Mouse (Mus musculus): ENCODE results near the gene Dennd1b. TPM values are rescaled to one million over a fixed set of nuclear protein-coding genes. Genes with fewer than 3 reads are reported as not detected.

Dennd1b gene
- total and polyA plus RNA-seq, 2 experiments from 2014 or later, result 11.1 to 39.6 TPM

DNA sequence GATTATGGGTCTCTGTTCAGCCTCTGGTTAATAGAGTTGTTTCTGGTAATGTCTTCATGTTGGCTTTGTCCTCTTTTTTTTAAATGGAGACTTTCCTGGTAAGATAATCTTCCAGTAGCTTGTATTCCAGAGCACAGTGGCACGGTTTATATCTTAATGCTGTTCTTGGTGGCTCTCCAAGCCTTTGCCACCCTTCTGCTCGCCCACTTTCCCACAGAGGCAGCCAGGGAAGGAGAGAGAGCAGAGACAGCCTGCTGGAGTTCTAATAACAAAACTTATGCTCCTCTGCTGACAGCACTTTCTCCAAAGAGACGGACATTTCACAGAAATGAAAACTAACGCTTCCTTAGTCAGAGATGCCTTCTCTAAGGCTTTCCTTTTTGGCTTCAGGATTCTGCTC, 6.8 kb downstream of the Dennd1b start:
- 57% methylated on average over 4 of the region's 4 CpGs for whole genome bisulfite sequencing
- TF ChIP-seq CTCF (IDR thresholded peaks at IDR 0.05; ENCODE audit: low read depth) (no peak), EP300 (IDR thresholded peaks at IDR 0.05; ENCODE audit: low read depth) (no peak)
- H3K27me3 ChIP-seq (ENCODE audit: control insufficient read depth, insufficient read depth, low read length), result no peaks in the 10 kb centered on the region
- 0 out of 2 replicates have a peak overlapping the region, but pooled peaks have one; percentile 40 for H3K27ac ChIP-seq (ENCODE audit: low read depth)
- ATAC-seq (ENCODE audit: insufficient read depth, low read depth) (no peak), DNase-seq (ENCODE audit: low spot score) (no peak)
- no peaks in the 10 kb centered on the region for H3K9me3 ChIP-seq (replicated peaks; ENCODE audit: control insufficient read depth, low read length)
- H3K36me3 ChIP-seq (replicated peaks; ENCODE audit: control insufficient read depth, insufficient read depth, low read length), result no peaks in the 10 kb centered on the region; the same call in 1 of the 2 replicates
- H3K4me2 ChIP-seq (ENCODE audit: low read depth, low read length), result no peak overlapping the region
- no peak overlapping the region for H3K9ac ChIP-seq (replicated peaks; ENCODE audit: low read depth, low read length)
- peaks cover 39% of the 10 kb centered on the region for H3K4me1 ChIP-seq (ENCODE audit: control insufficient read depth, insufficient read depth)
- H3K4me3 ChIP-seq (ENCODE audit: low read depth, low read length), result no peak overlapping the region

DNA sequence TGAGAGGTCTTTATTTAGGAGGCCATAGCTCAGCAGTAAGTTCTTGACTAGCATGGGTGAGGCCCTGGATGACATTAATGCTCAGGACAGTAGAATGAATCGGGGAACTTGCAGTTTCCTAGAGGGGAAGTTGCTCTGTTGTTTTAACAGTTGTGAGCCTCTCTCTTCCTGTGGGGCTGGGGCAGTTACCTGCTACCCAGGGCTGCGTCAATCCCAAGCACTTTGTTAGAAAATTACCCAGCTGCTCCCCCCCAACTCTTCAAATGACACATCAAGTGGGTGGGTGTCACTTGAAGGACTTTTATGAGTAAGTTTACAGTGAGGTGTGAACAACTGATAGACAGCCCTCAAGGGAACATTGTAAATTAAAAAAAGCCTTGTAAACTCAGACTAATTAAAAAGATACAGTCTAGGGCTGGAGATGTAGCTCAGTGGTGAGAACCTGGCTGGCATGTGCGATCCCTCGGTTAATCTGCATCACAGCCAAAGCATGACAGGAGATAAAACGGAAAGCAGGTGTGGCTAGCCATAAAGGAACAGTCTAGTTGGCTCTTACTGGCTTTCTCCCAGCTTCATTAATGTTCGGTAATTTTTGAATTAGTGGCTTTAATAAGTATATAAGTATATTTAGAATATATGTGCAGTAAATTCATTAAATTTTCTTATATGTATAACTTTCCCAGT, 10.4 kb downstream of the Dennd1b start:
- Histone ChIP-seq H3K36me3 (replicated peaks; ENCODE audit: control insufficient read depth, insufficient read depth, low read length) (no peaks in the 10 kb centered on the region), H3K27ac (ENCODE audit: low read depth) (no peak overlapping the region), H3K4me1 (ENCODE audit: control insufficient read depth, insufficient read depth) (peaks cover 20% of the 10 kb centered on the region), H3K4me3 (ENCODE audit: low read depth, low read length) (no peak overlapping the region), H3K9ac (replicated peaks; ENCODE audit: low read depth, low read length) (no peak overlapping the region), H3K9me3 (replicated peaks; ENCODE audit: control insufficient read depth, low read length) (no peaks in the 10 kb centered on the region), H3K4me2 (ENCODE audit: low read depth, low read length) (no peak overlapping the region), H3K27me3 (ENCODE audit: control insufficient read depth, insufficient read depth, low read length) (no peaks in the 10 kb centered on the region)
- DNase-seq (ENCODE audit: low spot score), result no peak
- ATAC-seq (ENCODE audit: insufficient read depth, low read depth), result no peak
- WGBS, result 42% methylated on average over 6 of the region's 6 CpGs
- TF ChIP-seq CTCF (IDR thresholded peaks at IDR 0.05; ENCODE audit: low read depth), result no peak
- TF ChIP-seq EP300 (IDR thresholded peaks at IDR 0.05; ENCODE audit: low read depth), result no peak

DNA sequence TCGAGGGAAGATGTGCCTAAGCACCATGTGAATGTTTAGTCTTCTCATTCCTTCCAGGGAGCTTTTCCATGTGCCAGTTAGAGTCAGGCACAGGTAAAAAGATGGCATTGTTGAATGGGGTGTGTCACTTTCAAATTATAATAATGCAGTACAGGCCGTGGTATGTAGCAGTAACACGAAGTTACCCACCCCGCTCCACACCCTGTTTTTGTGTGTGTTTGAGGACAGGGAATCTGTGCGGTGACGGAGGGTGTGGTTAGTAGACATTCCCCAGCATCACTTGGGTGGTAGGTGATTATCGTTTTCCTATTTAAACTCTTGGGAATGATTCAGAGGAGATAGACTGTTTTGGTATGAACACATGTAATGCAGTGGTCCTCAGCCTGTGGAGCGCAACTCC, 11.6 kb downstream of the Dennd1b start:
- TF ChIP-seq EP300 (IDR thresholded peaks at IDR 0.05; ENCODE audit: low read depth), result no peak
- TF ChIP-seq CTCF (IDR thresholded peaks at IDR 0.05; ENCODE audit: low read depth), result no peak
- Histone ChIP-seq H3K9ac (replicated peaks; ENCODE audit: low read depth, low read length) (no peak overlapping the region), H3K9me3 (replicated peaks; ENCODE audit: control insufficient read depth, low read length) (no peaks in the 10 kb centered on the region), H3K27ac (ENCODE audit: low read depth) (no peak overlapping the region), H3K4me2 (ENCODE audit: low read depth, low read length) (no peak overlapping the region), H3K36me3 (replicated peaks; ENCODE audit: control insufficient read depth, insufficient read depth, low read length) (no peaks in the 10 kb centered on the region), H3K4me3 (ENCODE audit: low read depth, low read length) (no peak overlapping the region), H3K27me3 (ENCODE audit: control insufficient read depth, insufficient read depth, low read length) (no peaks in the 10 kb centered on the region), H3K4me1 (ENCODE audit: control insufficient read depth, insufficient read depth) (peaks cover 19% of the 10 kb centered on the region)
- ATAC-seq (ENCODE audit: insufficient read depth, low read depth) (no peak), DNase-seq (ENCODE audit: low spot score) (no peak)
- 74% methylated on average over 8 of the region's 8 CpGs for WGBS

DNA sequence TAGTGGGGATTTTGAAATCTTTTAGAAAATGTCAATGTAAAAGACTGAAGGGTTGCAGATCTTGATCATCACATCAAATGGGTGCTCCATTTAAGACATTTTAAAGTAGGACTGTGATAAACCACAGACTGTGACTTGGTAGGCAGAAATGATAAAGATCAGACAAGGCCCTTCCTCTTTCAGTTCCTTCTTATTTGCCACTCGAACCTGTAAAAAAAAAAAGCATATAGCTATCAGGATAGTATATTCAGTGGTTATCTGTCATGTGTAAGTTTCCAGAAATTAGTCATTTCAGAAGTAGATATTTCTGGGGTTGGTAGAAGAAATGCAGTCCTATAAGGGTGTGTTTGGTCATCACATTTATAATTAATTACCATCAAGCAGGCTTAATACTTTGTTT, 12.7 kb downstream of the Dennd1b start:
- Histone ChIP-seq H3K4me1 (ENCODE audit: control insufficient read depth, insufficient read depth) (peaks cover 14% of the 10 kb centered on the region), H3K27ac (ENCODE audit: low read depth) (no peak overlapping the region), H3K9me3 (replicated peaks; ENCODE audit: control insufficient read depth, low read length) (no peaks in the 10 kb centered on the region), H3K9ac (replicated peaks; ENCODE audit: low read depth, low read length) (no peak overlapping the region), H3K27me3 (ENCODE audit: control insufficient read depth, insufficient read depth, low read length) (no peaks in the 10 kb centered on the region), H3K36me3 (replicated peaks; ENCODE audit: control insufficient read depth, insufficient read depth, low read length) (no peaks in the 10 kb centered on the region), H3K4me3 (ENCODE audit: low read depth, low read length) (no peak overlapping the region), H3K4me2 (ENCODE audit: low read depth, low read length) (no peak overlapping the region)
- WGBS, result 41% methylated on average over 1 of the region's 1 CpGs
- no peak for ATAC-seq (ENCODE audit: insufficient read depth, low read depth)
- TF ChIP-seq CTCF (IDR thresholded peaks at IDR 0.05; ENCODE audit: low read depth) (no peak), EP300 (IDR thresholded peaks at IDR 0.05; ENCODE audit: low read depth) (no peak)
- DNase-seq (ENCODE audit: low spot score), result no peak

DNA sequence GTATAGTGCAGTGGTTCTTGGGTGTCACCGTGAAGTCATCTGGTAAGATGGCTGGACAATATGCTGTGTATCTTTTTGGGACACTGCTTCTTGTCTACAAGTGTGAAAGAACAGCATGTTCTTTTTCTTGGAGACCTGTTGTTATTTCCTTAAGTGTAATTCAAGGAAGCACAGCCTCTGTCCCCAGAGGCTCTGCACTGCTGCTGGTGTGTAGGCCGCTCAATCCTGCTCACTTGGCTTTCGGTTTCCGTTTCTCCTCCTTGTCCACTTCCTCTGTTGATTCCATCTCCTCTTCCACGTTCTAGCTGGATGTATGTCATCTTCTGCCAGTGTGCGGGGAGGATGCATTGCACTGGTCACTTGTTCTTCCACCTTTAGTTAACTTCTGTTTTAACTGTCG, 19.0 kb downstream of the Dennd1b start:
- DNase-seq (ENCODE audit: low spot score) (peak; percentile 62), ATAC-seq (ENCODE audit: insufficient read depth, low read depth) (peak; percentile 80)

More for the DNA sequence above, 19.0 kb downstream of the Dennd1b start:
- Histone ChIP-seq H3K4me1 (ENCODE audit: control insufficient read depth, insufficient read depth) (peaks cover 29% of the 10 kb centered on the region), H3K27me3 (ENCODE audit: control insufficient read depth, insufficient read depth, low read length) (no peaks in the 10 kb centered on the region), H3K9me3 (replicated peaks; ENCODE audit: control insufficient read depth, low read length) (no peaks in the 10 kb centered on the region), H3K27ac (ENCODE audit: low read depth) (peak overlapping the region; percentile 82), H3K36me3 (replicated peaks; ENCODE audit: control insufficient read depth, insufficient read depth, low read length) (no peaks in the 10 kb centered on the region), H3K9ac (replicated peaks; ENCODE audit: low read depth, low read length) (no peak overlapping the region; the same call in 1 of the 2 replicates), H3K4me2 (ENCODE audit: low read depth, low read length) (peak overlapping the region; percentile 29; the same call in 1 of the 2 replicates), H3K4me3 (ENCODE audit: low read depth, low read length) (no peak overlapping the region)
- WGBS, result 52% methylated on average over 7 of the region's 7 CpGs
- TF ChIP-seq CTCF (IDR thresholded peaks at IDR 0.05; ENCODE audit: low read depth) (no peak), EP300 (IDR thresholded peaks at IDR 0.05; ENCODE audit: low read depth) (peak; percentile 77; the same call in 1 of the 2 replicates)
